Mouse (Mus musculus): ENCODE measurements around the gene Spout1. TPM values are rescaled to one million over a fixed set of nuclear protein-coding genes. Genes with fewer than 3 reads are reported as not detected.

The Spout1 gene
- polyA plus RNA-seq, 1 experiment from 2014 or later, result 59.0 TPM

Other genes with a start within 250 kb of the Spout1 start
- gene Gle1, start 243.0 kb downstream of the Spout1 start, polyA plus RNA-seq (2015; fragmentation: Nextera tagmentation; extraction: Ambion mirVana), result 72.3 and 74.1 TPM in 2 replicates
- 186 and 209 TPM in 2 replicates for gene Sptan1, start 212.9 kb downstream of the Spout1 start, polyA plus RNA-seq (2015; fragmentation: Nextera tagmentation; extraction: Ambion mirVana)
- 49.6 and 53.5 TPM in 2 replicates for gene Wdr34, start 129.6 kb downstream of the Spout1 start, polyA plus RNA-seq (2015; fragmentation: Nextera tagmentation; extraction: Ambion mirVana)
- gene Set, start 121.1 kb downstream of the Spout1 start, polyA plus RNA-seq (2015; fragmentation: Nextera tagmentation; extraction: Ambion mirVana), result 338 and 380 TPM in 2 replicates
- 1.8 and 2.7 TPM in 2 replicates for gene Pkn3, start 100.8 kb downstream of the Spout1 start, polyA plus RNA-seq (2015; fragmentation: Nextera tagmentation; extraction: Ambion mirVana)
- 26.5 and 32.5 TPM in 2 replicates for gene Zdhhc12, start 84.8 kb downstream of the Spout1 start, polyA plus RNA-seq (2015; fragmentation: Nextera tagmentation; extraction: Ambion mirVana)
- gene Zer1, start 53.9 kb downstream of the Spout1 start, polyA plus RNA-seq (2015; fragmentation: Nextera tagmentation; extraction: Ambion mirVana), result 11.8 and 12.8 TPM in 2 replicates
- gene Tbc1d13, start 44.7 kb downstream of the Spout1 start, polyA plus RNA-seq (2015; fragmentation: Nextera tagmentation; extraction: Ambion mirVana), result 9.4 and 11.7 TPM in 2 replicates
- 15.6 and 17.3 TPM in 2 replicates for gene Endog, start 7.0 kb downstream of the Spout1 start, polyA plus RNA-seq (2015; fragmentation: Nextera tagmentation; extraction: Ambion mirVana)
- gene Kyat1, start 27.4 kb upstream of the Spout1 start, polyA plus RNA-seq (2015; fragmentation: Nextera tagmentation; extraction: Ambion mirVana), result 13.1 and 13.3 TPM in 2 replicates
- 50.7 and 54.8 TPM in 2 replicates for gene Lrrc8a, start 59.3 kb upstream of the Spout1 start, polyA plus RNA-seq (2015; fragmentation: Nextera tagmentation; extraction: Ambion mirVana)
- 0.23 and 0.24 TPM in 2 replicates for gene Gm28035, start 62.1 kb upstream of the Spout1 start, polyA plus RNA-seq (2015; fragmentation: Nextera tagmentation; extraction: Ambion mirVana)
- 4.3 and 4.8 TPM in 2 replicates for gene Phyhd1, start 87.7 kb upstream of the Spout1 start, polyA plus RNA-seq (2015; fragmentation: Nextera tagmentation; extraction: Ambion mirVana)
- not detected in 2 replicates for gene Gm28038, start 102.6 kb upstream of the Spout1 start, polyA plus RNA-seq (2015; fragmentation: Nextera tagmentation; extraction: Ambion mirVana)
- gene Dolk, start 107.9 kb upstream of the Spout1 start, polyA plus RNA-seq (2015; fragmentation: Nextera tagmentation; extraction: Ambion mirVana), result 33.1 and 35.6 TPM in 2 replicates
- gene Nup188, start 107.9 kb upstream of the Spout1 start, polyA plus RNA-seq (2015; fragmentation: Nextera tagmentation; extraction: Ambion mirVana), result 19.7 and 26.7 TPM in 2 replicates
- 131 and 147 TPM in 2 replicates for gene Sh3glb2, start 180.9 kb upstream of the Spout1 start, polyA plus RNA-seq (2015; fragmentation: Nextera tagmentation; extraction: Ambion mirVana)
- 26.0 and 26.3 TPM in 2 replicates for gene Miga2, start 185.8 kb upstream of the Spout1 start, polyA plus RNA-seq (2015; fragmentation: Nextera tagmentation; extraction: Ambion mirVana)
- 51.4 and 52.0 TPM in 2 replicates for gene Dolpp1, start 213.8 kb upstream of the Spout1 start, polyA plus RNA-seq (2015; fragmentation: Nextera tagmentation; extraction: Ambion mirVana)
- 22.2 and 23.0 TPM in 2 replicates for gene Crat, start 237.4 kb upstream of the Spout1 start, polyA plus RNA-seq (2015; fragmentation: Nextera tagmentation; extraction: Ambion mirVana)
- gene Ptpa, start 237.6 kb upstream of the Spout1 start, polyA plus RNA-seq (2015; fragmentation: Nextera tagmentation; extraction: Ambion mirVana), result 124 and 126 TPM in 2 replicates

Data from neural tube, embryonic 13.5 days (tissue).